Mouse (Mus musculus) neural tube, embryonic 11.5 days (tissue): ENCODE measurements at regions not wholly inside any gene's neighbourhood (a gene's known extent, or its start where the extent isn't known, plus 50 kb on each side); places are given as distances from the start of the nearest gene placed in this dataset.

Experiments
- ATAC-seq: fragments of 200-750 bp; cut with Nextera tagmentation; 2 replicates; pipeline ENCODE4 v1.8.0; 2017; ENCODE audit warnings: moderate number of reproducible peaks, mild to moderate bottlenecking, moderate TSS enrichment, moderate library complexity; ENCODE audit not compliant: insufficient read depth, low FRiP score, low TSS enrichment
- DNase-seq: peaks from one replicate; pipeline ENCODE4 v3.0.0-alpha.2; 2015; ENCODE audit warnings: low spot score
- H3K27ac ChIP-seq: fragments of 300-500 bp; sonication (generic); 2 replicates; pipeline ENCODE4 v1.5.1; 2014; ENCODE audit warnings: low read depth, mild to moderate bottlenecking, low read length
- H3K27me3 ChIP-seq: fragments of 300-500 bp; sonication (generic); 2 replicates; pipeline ENCODE4 v1.6.1; 2014; ENCODE audit warnings: mild to moderate bottlenecking, low read length, mixed read lengths; ENCODE audit not compliant: control insufficient read depth, insufficient read depth
- H3K36me3 ChIP-seq: fragments of 300-500 bp; sonication (generic); 2 replicates; pipeline ENCODE4 v1.6.1; 2014; ENCODE audit warnings: mild to moderate bottlenecking, low read length, moderate library complexity, mixed read lengths; ENCODE audit not compliant: control insufficient read depth, insufficient read depth
- H3K4me1 ChIP-seq: fragments of 300-500 bp; sonication (generic); 2 replicates; pipeline ENCODE4 v1.6.1; 2014; ENCODE audit warnings: low read length, mixed read lengths; ENCODE audit not compliant: control insufficient read depth, insufficient read depth
- H3K4me2 ChIP-seq: fragments of 300-500 bp; sonication (generic); 2 replicates; pipeline ENCODE4 v1.6.1; 2014; ENCODE audit warnings: low read depth, mild to moderate bottlenecking, moderate library complexity
- H3K4me3 ChIP-seq: fragments of 300-500 bp; sonication (generic); 2 replicates; pipeline ENCODE4 v1.5.1; 2014; ENCODE audit warnings: low read depth, low read length
- H3K9ac ChIP-seq: fragments of 300-500 bp; sonication (generic); 2 replicates; pipeline ENCODE4 v1.6.1; 2014; ENCODE audit warnings: mild to moderate bottlenecking, low read length
- H3K9me3 ChIP-seq: fragments of 300-500 bp; sonication (generic); 2 replicates; pipeline ENCODE4 v1.6.1; 2016; ENCODE audit warnings: low read length; ENCODE audit not compliant: control insufficient read depth
- WGBS: fragments of 180-500 bp; shearing (Covaris S2); extraction: QIAGEN DNeasy Blood & Tissue Kit; methylation state at CpG from one replicate; pipeline ENCODE4 v1.1.7; 2014; 5-methylcytosine and 5-hydroxymethylcytosine counted together

DNA sequence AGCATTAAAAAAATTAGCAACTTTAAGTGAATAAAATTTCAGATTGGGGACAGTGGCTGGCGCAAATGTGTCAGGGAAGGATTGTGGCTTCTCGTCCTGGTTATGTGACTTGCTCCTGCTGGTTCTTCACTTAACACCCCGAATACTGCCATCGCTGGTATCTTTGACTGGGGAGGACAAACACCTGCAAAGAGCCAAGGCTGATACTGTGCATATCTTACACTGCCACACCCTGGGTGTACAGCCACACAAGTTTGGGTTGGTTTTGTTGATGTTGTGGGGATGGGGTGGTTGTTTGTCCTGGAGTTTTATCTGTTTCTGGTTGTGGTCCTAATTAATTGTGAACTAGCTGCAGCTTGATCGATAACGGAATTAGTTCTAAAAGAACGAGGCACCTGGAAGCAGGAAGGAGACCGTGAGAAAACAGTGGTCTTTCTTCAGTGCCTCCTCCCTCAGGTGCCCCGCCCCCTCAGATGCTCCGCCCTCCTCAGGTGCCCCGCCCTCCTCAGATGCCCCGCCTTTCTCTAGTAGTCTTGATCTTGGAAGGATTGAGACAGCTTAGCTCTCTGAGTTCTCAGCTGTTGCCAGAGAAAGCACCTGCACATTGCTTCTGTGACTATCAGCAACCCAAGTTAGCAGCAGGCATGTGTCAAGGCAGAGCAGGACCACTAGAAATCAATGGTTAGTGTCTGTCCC lies 107.0 kb upstream of the Magi3 start:
- Histone ChIP-seq H3K27me3 (no peaks in the 10 kb centered on the region), H3K4me3 (no peak overlapping the region), H3K9me3 (no peaks in the 10 kb centered on the region), H3K36me3 (no peaks in the 10 kb centered on the region), H3K4me2 (no peak overlapping the region), H3K9ac (no peak overlapping the region), H3K27ac (no peak overlapping the region), H3K4me1 (no peaks in the 10 kb centered on the region)
- WGBS, result 86% methylated on average over 12 of the region's 12 CpGs
- ATAC-seq (no peak), DNase-seq (no peak)

DNA sequence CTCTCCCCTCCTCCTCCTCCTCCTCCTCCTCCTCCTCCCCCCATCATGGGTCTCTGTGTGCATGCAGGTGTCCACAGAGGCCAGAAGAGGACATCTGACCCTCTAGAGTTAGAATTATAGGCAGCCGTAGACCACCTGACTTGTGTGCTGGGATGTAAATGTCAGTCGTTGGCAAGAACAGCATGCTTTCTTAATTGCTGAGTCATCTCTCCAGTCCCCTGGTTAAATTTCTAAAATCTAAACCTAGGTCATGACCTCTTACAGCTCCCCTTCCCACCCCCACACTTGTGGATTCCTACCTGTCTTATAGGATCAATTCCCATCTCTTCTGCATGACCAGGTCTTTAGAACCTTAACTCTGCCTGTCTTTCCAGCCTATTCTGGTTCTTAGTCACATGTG lies 102.4 kb upstream of the Magi3 start:
- Histone ChIP-seq H3K27me3 (no peaks in the 10 kb centered on the region), H3K4me1 (0 out of 2 replicates have a peak, but pooled peaks cover 3% of the 10 kb centered on the region), H3K9ac (no peak overlapping the region), H3K9me3 (no peaks in the 10 kb centered on the region), H3K36me3 (no peaks in the 10 kb centered on the region), H3K4me2 (no peak overlapping the region), H3K4me3 (no peak overlapping the region), H3K27ac (no peak overlapping the region)
- ATAC-seq, result no peak
- DNase-seq, result no peak
- 56% methylated on average over 2 of the region's 2 CpGs for WGBS

DNA sequence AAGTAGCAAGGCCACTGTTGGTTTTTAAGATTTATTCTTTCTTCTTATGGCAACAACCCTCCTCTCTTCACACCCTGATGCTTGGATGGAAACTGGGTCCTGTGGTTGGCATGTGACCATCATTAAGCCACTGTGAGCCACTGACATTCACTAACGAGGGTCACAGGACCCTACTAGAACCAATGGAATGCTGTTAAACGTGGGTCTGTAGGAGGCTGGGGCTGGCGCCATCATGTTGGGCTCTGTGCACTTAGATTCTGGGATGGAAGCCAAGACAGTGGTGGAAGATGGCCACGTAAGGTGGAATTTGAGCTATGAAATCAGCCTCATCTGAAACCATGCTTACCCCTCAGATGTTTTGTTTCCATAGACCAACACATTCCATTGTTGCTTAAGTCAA lies 100.2 kb upstream of the Magi3 start:
- WGBS, result 82% methylated on average over 4 of the region's 4 CpGs

DNA sequence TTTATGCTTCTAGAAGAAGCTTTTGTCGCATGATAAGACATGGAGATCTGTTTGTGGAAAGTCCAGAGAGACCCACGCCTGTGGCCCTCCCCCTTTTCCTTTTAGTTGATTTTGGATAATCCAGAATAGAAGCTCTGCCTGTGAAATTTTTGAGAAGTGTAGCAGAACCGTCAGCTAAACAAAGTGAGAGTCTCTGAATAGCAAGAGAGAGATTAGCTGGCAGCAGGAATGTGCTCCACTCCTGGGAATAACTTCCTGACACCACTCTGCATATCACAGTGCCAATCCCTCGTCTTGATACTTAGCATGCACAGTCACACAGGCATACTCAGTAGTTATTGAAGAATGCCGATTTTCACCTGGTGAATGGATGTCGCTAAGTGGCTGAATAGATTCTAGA lies 99.2 kb upstream of the Magi3 start:
- no peak overlapping the region for H3K4me2 ChIP-seq
- DNase-seq (no peak), ATAC-seq (no peak)
- H3K36me3 ChIP-seq, result no peaks in the 10 kb centered on the region
- no peaks in the 10 kb centered on the region for H3K27me3 ChIP-seq
- 0 out of 2 replicates have a peak, but pooled peaks cover 3% of the 10 kb centered on the region for H3K4me1 ChIP-seq
- H3K9ac ChIP-seq, result no peak overlapping the region
- H3K9me3 ChIP-seq, result no peaks in the 10 kb centered on the region
- H3K27ac ChIP-seq, result no peak overlapping the region
- 68% methylated on average over 6 of the region's 6 CpGs for WGBS
- no peak overlapping the region for H3K4me3 ChIP-seq

More for the DNA sequence above, 100.2 kb upstream of the Magi3 start:
- 0 out of 2 replicates have a peak, but pooled peaks cover 3% of the 10 kb centered on the region for H3K4me1 ChIP-seq
- H3K27me3 ChIP-seq, result no peaks in the 10 kb centered on the region
- DNase-seq, result no peak
- H3K27ac ChIP-seq, result no peak overlapping the region
- ATAC-seq, result no peak
- H3K4me2 ChIP-seq, result no peak overlapping the region
- H3K9me3 ChIP-seq, result no peaks in the 10 kb centered on the region
- no peak overlapping the region for H3K9ac ChIP-seq
- H3K36me3 ChIP-seq, result no peaks in the 10 kb centered on the region
- no peak overlapping the region for H3K4me3 ChIP-seq

DNA sequence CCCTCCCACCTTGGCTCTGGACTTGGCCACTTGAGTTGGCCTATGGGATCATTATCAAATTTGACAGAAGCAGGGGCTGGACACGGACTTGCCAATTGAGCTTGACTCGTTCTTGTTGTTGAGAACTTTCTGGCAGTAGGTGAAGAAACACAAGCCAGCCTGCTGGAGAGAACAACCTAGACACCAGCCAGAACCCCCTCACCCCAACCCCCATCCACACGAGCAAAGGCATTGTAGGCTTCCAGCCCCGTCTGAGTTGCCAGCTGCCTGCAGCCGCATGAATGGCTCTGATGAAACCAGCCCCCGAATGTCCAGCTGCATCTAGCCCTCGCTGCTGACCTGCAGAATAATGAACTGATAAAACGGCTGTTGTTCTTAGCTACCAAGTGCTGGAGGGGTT lies 98.7 kb upstream of the Magi3 start:
- no peaks in the 10 kb centered on the region for H3K9me3 ChIP-seq
- WGBS, result 51% methylated on average over 8 of the region's 8 CpGs

DNA sequence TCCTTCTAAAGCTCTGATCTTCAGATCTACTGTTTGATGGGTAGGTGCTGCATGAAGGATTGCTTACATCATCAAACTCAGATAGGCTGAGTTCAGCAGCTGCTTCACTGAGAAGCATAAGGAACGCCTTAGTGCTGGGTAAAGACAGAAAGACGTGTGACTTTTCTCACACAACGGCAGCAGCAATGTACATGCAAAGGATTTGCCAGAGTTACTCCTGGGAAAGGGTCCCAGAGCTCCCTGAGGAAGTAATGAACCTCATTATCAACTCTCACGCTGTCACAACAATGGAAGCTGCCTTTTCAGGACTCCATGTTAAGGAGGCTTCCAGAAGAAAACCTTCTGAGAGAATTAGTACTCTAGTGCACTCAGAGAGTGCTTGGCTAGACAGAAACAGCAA lies 97.4 kb upstream of the Magi3 start:
- H3K27ac ChIP-seq, result no peak overlapping the region
- H3K36me3 ChIP-seq, result no peaks in the 10 kb centered on the region
- H3K4me3 ChIP-seq, result no peak overlapping the region
- H3K9ac ChIP-seq, result no peak overlapping the region
- 0 out of 2 replicates have a peak, but pooled peaks cover 3% of the 10 kb centered on the region for H3K4me1 ChIP-seq
- ATAC-seq (no peak), DNase-seq (no peak)
- no peak overlapping the region for H3K4me2 ChIP-seq
- no peaks in the 10 kb centered on the region for H3K27me3 ChIP-seq
- H3K9me3 ChIP-seq, result no peaks in the 10 kb centered on the region
- 70% methylated on average over 4 of the region's 4 CpGs for WGBS

More for the DNA sequence above, 98.7 kb upstream of the Magi3 start:
- DNase-seq (peak; percentile 34), ATAC-seq (no peak)
- Histone ChIP-seq H3K4me3 (no peak overlapping the region), H3K9ac (no peak overlapping the region), H3K4me1 (0 out of 2 replicates have a peak, but pooled peaks cover 3% of the 10 kb centered on the region), H3K4me2 (no peak overlapping the region), H3K27ac (no peak overlapping the region), H3K36me3 (no peaks in the 10 kb centered on the region), H3K27me3 (no peaks in the 10 kb centered on the region)

DNA sequence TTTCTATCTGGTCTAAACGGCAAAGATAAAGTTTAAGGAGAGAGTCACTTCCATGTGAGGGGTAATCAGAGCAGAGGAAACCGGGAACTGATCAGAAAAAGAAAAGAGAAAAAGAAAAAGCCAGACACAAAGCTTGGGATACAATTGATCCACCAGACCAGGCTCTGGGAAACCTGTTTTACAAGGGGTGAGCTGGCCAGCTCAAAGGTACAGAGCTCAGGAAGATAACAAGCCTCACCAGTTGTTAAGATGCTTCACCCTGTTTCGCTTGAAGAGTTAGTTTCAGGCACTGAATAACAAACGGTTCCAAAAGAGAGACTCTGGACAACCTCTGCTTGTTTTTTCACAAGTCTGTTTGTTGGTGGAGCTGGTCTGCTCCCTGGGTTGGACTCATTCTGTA lies 92.9 kb upstream of the Magi3 start:
- Histone ChIP-seq H3K9me3 (no peaks in the 10 kb centered on the region), H3K27ac (no peak overlapping the region), H3K36me3 (no peaks in the 10 kb centered on the region), H3K9ac (no peak overlapping the region), H3K4me2 (no peak overlapping the region), H3K27me3 (no peaks in the 10 kb centered on the region), H3K4me3 (no peak overlapping the region), H3K4me1 (no peaks in the 10 kb centered on the region)
- ATAC-seq (no peak), DNase-seq (no peak)
- WGBS, result 65% methylated on average over 4 of the region's 4 CpGs

DNA sequence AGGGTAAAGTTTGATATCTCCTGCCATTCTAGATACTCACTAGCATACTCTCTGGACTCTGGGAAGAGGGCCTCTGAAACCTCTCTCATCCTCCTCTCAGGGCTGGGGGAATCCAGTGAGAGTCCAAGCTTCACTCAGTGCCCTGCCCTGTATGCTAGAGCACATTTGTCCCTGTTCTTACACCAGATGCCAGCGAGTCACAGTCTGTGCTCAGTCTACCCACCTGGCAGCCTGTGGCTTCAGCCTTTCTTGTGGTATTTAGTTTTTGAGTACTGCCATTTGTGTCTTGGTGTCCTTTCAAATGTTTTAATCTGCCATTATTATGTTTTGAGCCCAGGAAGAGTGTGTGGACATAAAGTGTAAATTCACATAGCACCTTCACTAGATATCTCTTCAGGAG lies 86.8 kb upstream of the Magi3 start:
- no peaks in the 10 kb centered on the region for H3K27me3 ChIP-seq
- no peak overlapping the region for H3K4me3 ChIP-seq
- H3K27ac ChIP-seq, result no peak overlapping the region

DNA sequence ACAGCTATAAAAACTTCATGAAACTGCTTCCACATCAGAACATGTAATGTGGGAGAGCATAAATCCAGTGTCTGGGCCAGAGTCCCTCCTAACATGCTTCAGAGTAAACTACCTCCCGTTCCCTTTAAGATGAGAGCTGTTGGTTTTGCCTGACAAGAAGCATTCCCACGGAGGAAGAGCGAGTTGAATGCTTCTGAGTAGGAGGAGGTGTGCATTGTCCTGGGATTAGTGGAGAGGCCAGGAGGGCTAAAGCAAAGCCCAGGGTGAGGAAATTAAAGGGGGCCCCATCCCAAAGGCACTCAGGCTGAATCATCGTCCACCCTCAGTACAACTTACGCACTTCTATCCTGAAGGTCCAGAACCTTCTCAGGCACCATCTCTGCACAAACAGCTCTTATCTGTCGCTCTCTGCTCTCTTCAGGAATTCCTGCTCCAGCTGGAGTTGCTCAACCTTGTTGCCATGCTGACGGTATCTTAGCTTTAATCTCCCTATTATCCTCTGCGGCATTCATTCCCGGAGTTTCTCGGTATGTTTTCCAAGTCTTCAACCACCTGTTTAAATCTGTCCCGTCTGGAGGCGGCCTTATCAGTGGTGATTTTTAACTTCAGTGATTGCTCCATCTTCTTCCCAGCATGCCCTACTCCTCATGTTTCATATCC lies 85.9 kb upstream of the Magi3 start:
- H3K27ac ChIP-seq, result no peak overlapping the region
- ATAC-seq (no peak), DNase-seq (no peak)
- 60% methylated on average over 12 of the region's 12 CpGs for WGBS
- no peak overlapping the region for H3K4me2 ChIP-seq
- no peaks in the 10 kb centered on the region for H3K4me1 ChIP-seq
- no peaks in the 10 kb centered on the region for H3K36me3 ChIP-seq
- no peak overlapping the region for H3K4me3 ChIP-seq
- no peaks in the 10 kb centered on the region for H3K27me3 ChIP-seq
- H3K9me3 ChIP-seq, result no peaks in the 10 kb centered on the region
- no peak overlapping the region for H3K9ac ChIP-seq

More for the DNA sequence above, 86.8 kb upstream of the Magi3 start:
- no peaks in the 10 kb centered on the region for H3K36me3 ChIP-seq
- no peaks in the 10 kb centered on the region for H3K4me1 ChIP-seq
- H3K9ac ChIP-seq, result no peak overlapping the region
- DNase-seq (no peak), ATAC-seq (no peak)
- H3K9me3 ChIP-seq, result no peaks in the 10 kb centered on the region
- 81% methylated on average over 1 of the region's 1 CpGs for whole genome bisulfite sequencing
- H3K4me2 ChIP-seq, result no peak overlapping the region
